Mouse (Mus musculus) heart, adult 2 months (tissue): ENCODE measurements at regions not wholly inside any gene's neighbourhood (a gene's known extent, or its start where the extent isn't known, plus 50 kb on each side); places are given as distances from the start of the nearest gene placed in this dataset.

Source experiments
- CTCF ChIP-seq: fragments of 200-600 bp; IDR thresholded peaks from 2 replicates; pipeline ENCODE4 v1.8.1; 2022; ENCODE audit warnings: antibody characterized with exemption, mild to moderate bottlenecking, moderate library complexity
- POLR2A ChIP-seq: fragments of 200-500 bp; IDR thresholded peaks from 2 replicates; pipeline ENCODE4 v1.6.1; 2011; ENCODE audit warnings: mild to moderate bottlenecking, low read depth, low read length, control low read depth; ENCODE audit not compliant: insufficient read depth

DNA sequence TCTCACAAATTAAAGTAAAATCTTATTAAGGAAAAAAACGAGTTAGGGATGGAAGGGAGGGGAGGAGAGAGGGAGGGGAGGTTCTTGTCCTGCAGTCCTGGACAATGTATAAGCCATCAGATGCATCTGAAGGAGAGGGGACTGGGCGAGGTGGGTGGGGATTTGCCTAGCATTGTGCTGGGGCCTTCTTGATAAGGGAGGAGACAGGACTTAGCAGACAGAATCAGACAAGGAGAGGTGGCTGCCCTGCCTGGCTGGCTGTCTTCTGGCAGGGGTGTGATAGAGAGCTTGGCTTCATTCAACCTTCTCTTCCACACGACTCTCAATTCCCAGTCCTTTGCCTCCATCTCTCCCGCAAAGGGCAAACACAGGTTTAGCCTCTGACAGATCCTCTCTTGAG is 318.9 kb downstream of the Gm49356 start:
- TF ChIP-seq CTCF (no peak), POLR2A (no peak)
